In genomic region chr5:41842681-41843080, GRCm38 (mm10) we compare ENCODE assay signal across 8 mouse cellular contexts. TPM values are rescaled to one million over a fixed set of nuclear protein-coding genes. Genes with fewer than 3 reads are reported as not detected.
DNase-seq lines count a peak whose midpoint lies in the region; ATAC-seq and TF ChIP-seq lines count a peak whose summit lies in the region.

No protein-coding gene starts in this region.

- H3K4me3 ChIP-seq in E14TG2a.4 (replicated peaks; ENCODE audit: low read length) = peak overlapping the region; percentile 97
- H3K4me3 ChIP-seq in heart, embryonic 16.5 days (ENCODE audit: low read length) = peak overlapping the region; percentile 92
- H3K4me3 ChIP-seq in midbrain, embryonic 11.5 days (ENCODE audit: low read depth, low read length) = no peak overlapping the region

- no peak for TF ChIP-seq CTCF in E14TG2a.4 (conservative IDR thresholded peaks at IDR 0.05; ENCODE audit: low read length)

- H3K9ac ChIP-seq in heart, embryonic 16.5 days (ENCODE audit: low read length) = no peak overlapping the region
- H3K9ac ChIP-seq in midbrain, embryonic 11.5 days (ENCODE audit: low read length) = no peak overlapping the region

- ATAC-seq in heart, embryonic 16.5 days (replicated peaks; ENCODE audit: extremely low read depth, insufficient read depth, low FRiP score) = no peak
- no peak for ATAC-seq in midbrain, embryonic 11.5 days (ENCODE audit: low FRiP score)

- peak; percentile 42 for DNase-seq in gastrocnemius, postnatal 10 days
- no peak for DNase-seq in gastrocnemius, postnatal 25 days
- peak; percentile 30 for DNase-seq in cerebellum, adult 9-11 months
- peak; percentile 40 to 57 for DNase-seq in kidney, postnatal 4 days
- no peak for DNase-seq in midbrain, embryonic 11.5 days (ENCODE audit: low spot score, missing footprints)
- no peak for DNase-seq in right cerebral cortex, postnatal 36 days (ENCODE audit: low spot score in 2 of 2)

- no peaks in the 10 kb centered on the region for H3K27me3 ChIP-seq in E14TG2a.4 (ENCODE audit: insufficient read depth, low read length)
- H3K27me3 ChIP-seq in heart, embryonic 16.5 days (ENCODE audit: control insufficient read depth, insufficient read depth, low read length) = no peaks in the 10 kb centered on the region
- H3K27me3 ChIP-seq in midbrain, embryonic 11.5 days (ENCODE audit: control insufficient read depth, insufficient read depth, low read length) = no peaks in the 10 kb centered on the region

- no peaks in the 10 kb centered on the region for H3K9me3 ChIP-seq in E14TG2a.4 (ENCODE audit: low read length)
- no peaks in the 10 kb centered on the region for H3K9me3 ChIP-seq in heart, embryonic 16.5 days (replicated peaks; ENCODE audit: control insufficient read depth, low read length)
- H3K9me3 ChIP-seq in midbrain, embryonic 11.5 days (ENCODE audit: control insufficient read depth, low read length) = no peaks in the 10 kb centered on the region

- H3K4me2 ChIP-seq in heart, embryonic 16.5 days (ENCODE audit: low read depth, low read length) = peak overlapping the region; percentile 90
- peak overlapping the region; percentile 82 for H3K4me2 ChIP-seq in midbrain, embryonic 11.5 days

- H3K27ac ChIP-seq in heart, embryonic 16.5 days (ENCODE audit: low read length) = no peak overlapping the region
- H3K27ac ChIP-seq in midbrain, embryonic 11.5 days (ENCODE audit: low read depth, low read length) = no peak overlapping the region

- peaks cover 23% of the 10 kb centered on the region for H3K4me1 ChIP-seq in E14TG2a.4 (replicated peaks; ENCODE audit: low read depth, low read length)
- peaks cover 18% of the 10 kb centered on the region for H3K4me1 ChIP-seq in heart, embryonic 16.5 days (ENCODE audit: control insufficient read depth, insufficient read depth, low read length)
- H3K4me1 ChIP-seq in midbrain, embryonic 11.5 days (ENCODE audit: control insufficient read depth, insufficient read depth, low read length) = peaks cover 13% of the 10 kb centered on the region

- 6% methylated on average over 5 of the region's 5 CpGs for WGBS in heart, embryonic 16.5 days
- WGBS in midbrain, embryonic 11.5 days = 64% methylated on average over 5 of the region's 5 CpGs

- H3K36me3 ChIP-seq in E14TG2a.4 (ENCODE audit: insufficient read depth, low read length) = peaks cover 11% of the 10 kb centered on the region; the same call in 1 of the 2 replicates
- no peaks in the 10 kb centered on the region for H3K36me3 ChIP-seq in heart, embryonic 16.5 days (ENCODE audit: control insufficient read depth, insufficient read depth)
- H3K36me3 ChIP-seq in midbrain, embryonic 11.5 days (ENCODE audit: control insufficient read depth, insufficient read depth, low read length) = no peaks in the 10 kb centered on the region

RNA-seq across cellular contexts. Expression of gene Bod1l, which starts 1.4 kb away (rescaled TPM):
- total RNA-seq in gastrocnemius, postnatal 10 days (2021) = 10 to 100 TPM; 14.9 to 18.6 TPM
- 10 to 100 TPM; 13.0 to 14.0 TPM for total RNA-seq in gastrocnemius, postnatal 25 days (2021)
- polyA plus RNA-seq in heart, embryonic 16.5 days (2015; fragmentation: Nextera tagmentation; extraction: Ambion mirVana) = 12.7 and 14.0 TPM in 2 replicates
- 24.5 and 24.6 TPM in 2 replicates for polyA plus RNA-seq in midbrain, embryonic 11.5 days (2014; fragmentation: Nextera tagmentation; extraction: Ambion mirVana)

Comparison
In these comparisons a context has a peak if more than half of its experiments do, and no peak if none do; other contexts are left out.
1. DNase-seq: peak in gastrocnemius, postnatal 10 days (single experiment), cerebellum, adult 9-11 months (single experiment) and kidney, postnatal 4 days (2 of 2); none in gastrocnemius, postnatal 25 days (single experiment), midbrain, embryonic 11.5 days (single experiment) and right cerebral cortex, postnatal 36 days (0 of 2).